Mouse (Mus musculus): ENCODE data around the gene Mogs. TPM values are rescaled to one million over a fixed set of nuclear protein-coding genes. Genes with fewer than 3 reads are reported as not detected.

The Mogs gene
- polyA plus RNA-seq, 1 experiment = 45.6 TPM

GRCm38 (mm10) chr6:83107566-83108400 lies 7.5 kb upstream of the Mogs start:
- H3K36me3 ChIP-seq (ENCODE audit: control insufficient read depth, insufficient read depth, low read length) = peaks cover 6% of the 10 kb centered on the region; the same call in 1 of the 2 replicates
- TF ChIP-seq CTCF (IDR thresholded peaks at IDR 0.05; ENCODE audit: extremely low read depth, insufficient read length, insufficient replicate concordance, low read depth, low read length) = peak; percentile 75
- TF ChIP-seq POLR2A (IDR thresholded peaks at IDR 0.05; ENCODE audit: low read depth, low read length) = no peak; the same call in 1 of the 2 replicates
- no peak overlapping the region for H3K27ac ChIP-seq (ENCODE audit: insufficient read depth, low read depth, low read length)
- peaks cover 14% of the 10 kb centered on the region for H3K4me1 ChIP-seq (ENCODE audit: control insufficient read depth, insufficient read depth, insufficient read length, low read length)
- no peaks in the 10 kb centered on the region for H3K27me3 ChIP-seq (ENCODE audit: control insufficient read depth, insufficient read depth, low read length)
- no peak overlapping the region for H3K4me3 ChIP-seq (ENCODE audit: low read depth, low read length)
- 40% methylated on average over 13 of the region's 13 CpGs for WGBS

GRCm38 (mm10) chr6:83108762-83109668 lies 6.3 kb upstream of the Mogs start, which contains the start of gene Mrpl53:
Mrpl53 (plus strand) TSS chr6:83109040.
- H3K27me3 ChIP-seq (ENCODE audit: control insufficient read depth, insufficient read depth, low read length) = no peaks in the 10 kb centered on the region
- H3K4me3 ChIP-seq (ENCODE audit: low read depth, low read length) = peak within 1 kb of the TSS; percentile 99
- under 1% methylated on average over 76 of the region's 76 CpGs for WGBS
- H3K4me1 ChIP-seq (ENCODE audit: control insufficient read depth, insufficient read depth, insufficient read length, low read length) = peaks cover 7% of the 10 kb centered on the region
- TF ChIP-seq CTCF (IDR thresholded peaks at IDR 0.05; ENCODE audit: extremely low read depth, insufficient read length, insufficient replicate concordance, low read depth, low read length) (no peak), POLR2A (IDR thresholded peaks at IDR 0.05; ENCODE audit: low read depth, low read length) (peak; percentile 86)
- H3K36me3 ChIP-seq (ENCODE audit: control insufficient read depth, insufficient read depth, low read length) = peaks cover 6% of the 10 kb centered on the region; the same call in 1 of the 2 replicates
- H3K27ac ChIP-seq (ENCODE audit: insufficient read depth, low read depth, low read length) = peak within 1 kb of the TSS; percentile 86

GRCm38 (mm10) chr6:83111510-83112136 lies 3.7 kb upstream of the Mogs start:
- TF ChIP-seq POLR2A (IDR thresholded peaks at IDR 0.05; ENCODE audit: low read depth, low read length) (no peak), CTCF (IDR thresholded peaks at IDR 0.05; ENCODE audit: extremely low read depth, insufficient read length, insufficient replicate concordance, low read depth, low read length) (no peak)
- 86% methylated on average over 4 of the region's 4 CpGs for WGBS

GRCm38 (mm10) chr6:83115682-83116372 lies 531 bp downstream of the Mogs start:
- WGBS = under 1% methylated on average over 40 of the region's 48 CpGs
- Histone ChIP-seq H3K36me3 (ENCODE audit: control insufficient read depth, insufficient read depth, low read length) (peaks cover 6% of the 10 kb centered on the region), H3K4me1 (ENCODE audit: control insufficient read depth, insufficient read depth, insufficient read length, low read length) (peaks cover 17% of the 10 kb centered on the region), H3K27ac (ENCODE audit: insufficient read depth, low read depth, low read length) (peak overlapping the region; percentile 30; the same call in 1 of the 2 replicates), H3K4me3 (ENCODE audit: low read depth, low read length) (peak overlapping the region; percentile 75), H3K27me3 (ENCODE audit: control insufficient read depth, insufficient read depth, low read length) (no peaks in the 10 kb centered on the region)
- no peak for TF ChIP-seq CTCF (IDR thresholded peaks at IDR 0.05; ENCODE audit: extremely low read depth, insufficient read length, insufficient replicate concordance, low read depth, low read length)
- no peak for TF ChIP-seq POLR2A (IDR thresholded peaks at IDR 0.05; ENCODE audit: low read depth, low read length)

More at GRCm38 (mm10) chr6:83111510-83112136, 3.7 kb upstream of the Mogs start:
- Histone ChIP-seq H3K27ac (ENCODE audit: insufficient read depth, low read depth, low read length) (no peak overlapping the region), H3K36me3 (ENCODE audit: control insufficient read depth, insufficient read depth, low read length) (peaks cover 4% of the 10 kb centered on the region; the same call in 1 of the 2 replicates), H3K4me3 (ENCODE audit: low read depth, low read length) (no peak overlapping the region), H3K4me1 (ENCODE audit: control insufficient read depth, insufficient read depth, insufficient read length, low read length) (peaks cover 15% of the 10 kb centered on the region), H3K27me3 (ENCODE audit: control insufficient read depth, insufficient read depth, low read length) (no peaks in the 10 kb centered on the region)

- 62% methylated on average over 11 of the region's 11 CpGs for WGBS
- Histone ChIP-seq H3K4me3 (ENCODE audit: low read depth, low read length) (peak overlapping the region; percentile 75), H3K36me3 (ENCODE audit: control insufficient read depth, insufficient read depth, low read length) (peaks cover 6% of the 10 kb centered on the region), H3K4me1 (ENCODE audit: control insufficient read depth, insufficient read depth, insufficient read length, low read length) (peaks cover 17% of the 10 kb centered on the region), H3K27me3 (ENCODE audit: control insufficient read depth, insufficient read depth, low read length) (no peaks in the 10 kb centered on the region), H3K27ac (ENCODE audit: insufficient read depth, low read depth, low read length) (no peak overlapping the region)
- TF ChIP-seq POLR2A (IDR thresholded peaks at IDR 0.05; ENCODE audit: low read depth, low read length) = no peak
- no peak for TF ChIP-seq CTCF (IDR thresholded peaks at IDR 0.05; ENCODE audit: extremely low read depth, insufficient read length, insufficient replicate concordance, low read depth, low read length)
Observed at GRCm38 (mm10) chr6:83116373-83117164, 1.3 kb downstream of the Mogs start.

- Histone ChIP-seq H3K27ac (ENCODE audit: insufficient read depth, low read depth, low read length) (no peak overlapping the region), H3K4me3 (ENCODE audit: low read depth, low read length) (peak overlapping the region; percentile 21; the same call in 1 of the 2 replicates), H3K27me3 (ENCODE audit: control insufficient read depth, insufficient read depth, low read length) (no peaks in the 10 kb centered on the region), H3K36me3 (ENCODE audit: control insufficient read depth, insufficient read depth, low read length) (peaks cover 6% of the 10 kb centered on the region), H3K4me1 (ENCODE audit: control insufficient read depth, insufficient read depth, insufficient read length, low read length) (peaks cover 18% of the 10 kb centered on the region)
- TF ChIP-seq POLR2A (IDR thresholded peaks at IDR 0.05; ENCODE audit: low read depth, low read length) (no peak; the same call in 1 of the 2 replicates), CTCF (IDR thresholded peaks at IDR 0.05; ENCODE audit: extremely low read depth, insufficient read length, insufficient replicate concordance, low read depth, low read length) (no peak)
- WGBS = 83% methylated on average over 4 of the region's 4 CpGs
Observed at GRCm38 (mm10) chr6:83117165-83117438, 1.8 kb downstream of the Mogs start.
